Mouse (Mus musculus) lung, embryonic 14.5 days (tissue): ENCODE data around the gene Fam180a. TPM values are rescaled to one million over a fixed set of nuclear protein-coding genes. Genes with fewer than 3 reads are reported as not detected.

ENCODE experiments used
- ATAC-seq: fragments of 200-750 bp; cut with Nextera tagmentation; 2 replicates; pipeline ENCODE4 v1.8.0; 2017; ENCODE audit warnings: mild to moderate bottlenecking, moderate TSS enrichment, moderate library complexity; ENCODE audit not compliant: insufficient read depth
- DNase-seq: peaks from one replicate; pipeline ENCODE4 v3.0.0-alpha.2; 2015
- H3K27ac ChIP-seq: fragments of 300-500 bp; sonication (generic); 2 replicates; pipeline ENCODE4 v1.5.1; 2014; ENCODE audit warnings: low read depth, mild to moderate bottlenecking, moderate library complexity
- H3K27me3 ChIP-seq: fragments of 300-500 bp; sonication (generic); 2 replicates; pipeline ENCODE4 v1.6.1; 2014; ENCODE audit warnings: low read length, control low read depth; ENCODE audit not compliant: insufficient read depth
- H3K36me3 ChIP-seq: fragments of 300-500 bp; sonication (generic); 2 replicates; pipeline ENCODE4 v1.6.1; 2014; ENCODE audit warnings: control low read depth; ENCODE audit not compliant: insufficient read depth
- H3K4me1 ChIP-seq: fragments of 300-500 bp; sonication (generic); 2 replicates; pipeline ENCODE4 v1.6.1; 2014; ENCODE audit warnings: antibody characterized with exemption, control low read depth; ENCODE audit not compliant: insufficient read depth
- H3K4me2 ChIP-seq: fragments of 300-500 bp; sonication (generic); 2 replicates; pipeline ENCODE4 v1.6.1; 2014; ENCODE audit warnings: mild to moderate bottlenecking
- H3K4me3 ChIP-seq: fragments of 300-500 bp; sonication (generic); 2 replicates; pipeline ENCODE4 v1.5.1; 2014; ENCODE audit warnings: low read depth, low read length
- H3K9ac ChIP-seq: fragments of 300-500 bp; sonication (generic); 2 replicates; pipeline ENCODE4 v1.6.1; 2014
- H3K9me3 ChIP-seq: fragments of 300-500 bp; sonication (generic); 2 replicates; pipeline ENCODE4 v1.6.1; 2016; ENCODE audit warnings: low read depth, low read length, control low read depth
- CTCF ChIP-seq: IDR thresholded peaks from 2 replicates; pipeline ENCODE4 v1.5.1; 2016; ENCODE audit warnings: antibody characterized with exemption, low read depth
- WGBS: fragments of 180-500 bp; shearing (Covaris S2); extraction: QIAGEN DNeasy Blood & Tissue Kit; methylation state at CpG from one replicate; pipeline ENCODE4 v1.1.7; 2014; 5-methylcytosine and 5-hydroxymethylcytosine counted together
- polyA plus RNA-seq: library from polyadenylated mRNA; unstranded; fragments of >200 nt; fragmentation: Nextera tagmentation; extraction: Ambion mirVana; gene quantifications from 2 replicates; pipeline ENCODE4 v1.2.1, GENCODE M21; 2014

The Fam180a gene
- polyA plus RNA-seq, 1 experiment from 2014 or later = 0.74 TPM

DNA sequence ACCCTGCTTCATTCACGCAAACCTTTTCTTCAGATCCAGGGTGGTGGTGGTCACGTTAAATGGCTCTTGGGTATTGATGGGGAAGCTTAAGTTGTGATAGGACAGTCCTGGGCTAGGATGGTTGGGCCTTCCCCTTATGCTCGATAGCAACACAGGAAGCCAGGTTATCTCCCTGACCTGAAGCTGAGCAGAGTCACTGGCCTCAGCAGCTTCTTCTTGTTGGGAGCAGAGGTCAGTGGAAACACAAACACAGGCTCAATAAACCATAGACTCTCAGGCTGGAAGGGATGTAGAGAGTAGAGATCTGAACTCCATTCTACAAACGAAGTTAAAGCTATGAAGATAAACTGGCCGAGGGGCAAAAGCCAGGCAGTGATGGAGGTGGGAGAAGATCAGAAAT lies 9.5 kb upstream of the Fam180a start:
- Histone ChIP-seq H3K9me3 (no peaks in the 10 kb centered on the region), H3K4me3 (no peak overlapping the region), H3K4me2 (no peak overlapping the region), H3K9ac (no peak overlapping the region), H3K27ac (no peak overlapping the region), H3K27me3 (no peaks in the 10 kb centered on the region), H3K36me3 (no peaks in the 10 kb centered on the region), H3K4me1 (no peaks in the 10 kb centered on the region)
- 39% methylated on average over 5 of the region's 5 CpGs for WGBS
- ATAC-seq (no peak), DNase-seq (no peak)
- no peak for TF ChIP-seq CTCF

DNA sequence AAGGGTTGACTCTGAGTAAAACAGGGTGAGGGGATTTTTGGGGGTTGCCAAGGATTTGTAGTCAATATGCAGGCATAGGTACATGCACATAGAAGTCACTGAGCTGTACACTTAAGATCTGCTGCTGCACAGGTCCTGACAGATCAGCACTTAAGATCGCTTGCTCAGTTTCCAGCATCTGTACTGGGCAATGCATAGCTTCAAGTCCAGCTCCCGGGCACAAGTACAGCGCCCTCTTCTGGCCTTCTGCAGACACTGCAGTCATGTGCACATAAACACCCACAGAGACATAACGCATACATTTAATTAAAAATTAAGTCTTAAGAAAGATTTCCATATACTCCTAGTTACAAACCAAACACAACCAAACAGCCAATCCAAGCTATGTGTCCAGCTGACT lies 8.3 kb upstream of the Fam180a start:
- Histone ChIP-seq H3K9me3 (no peaks in the 10 kb centered on the region), H3K27me3 (no peaks in the 10 kb centered on the region), H3K4me1 (no peaks in the 10 kb centered on the region), H3K4me2 (no peak overlapping the region), H3K9ac (no peak overlapping the region), H3K27ac (no peak overlapping the region), H3K36me3 (no peaks in the 10 kb centered on the region), H3K4me3 (no peak overlapping the region)
- ATAC-seq = no peak
- WGBS = 71% methylated on average over 4 of the region's 4 CpGs
- TF ChIP-seq CTCF = peak; percentile 38
- no peak for DNase-seq

DNA sequence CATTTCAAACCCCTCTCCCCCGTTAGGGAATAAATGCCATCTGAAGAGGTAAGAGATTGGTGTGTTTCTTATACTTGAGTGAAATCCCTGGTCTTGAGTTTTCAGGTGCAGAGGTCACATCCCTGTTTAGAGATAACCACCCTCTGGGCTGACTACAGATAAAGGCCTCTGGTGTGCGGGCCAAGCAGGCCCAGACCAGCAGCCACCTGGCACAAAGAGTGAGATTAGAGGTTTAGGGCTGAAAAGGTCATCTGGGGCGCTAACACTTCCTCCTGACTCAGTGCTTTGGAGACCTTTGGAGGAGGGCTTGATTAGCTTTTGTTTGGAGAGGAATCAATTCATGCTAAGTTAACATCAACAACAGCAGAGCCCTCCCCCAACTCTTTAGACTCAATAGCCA lies 7.7 kb upstream of the Fam180a start:
- WGBS = 28% methylated on average over 3 of the region's 3 CpGs
- no peak for TF ChIP-seq CTCF
- Histone ChIP-seq H3K4me1 (no peaks in the 10 kb centered on the region), H3K9ac (no peak overlapping the region), H3K27ac (no peak overlapping the region), H3K27me3 (no peaks in the 10 kb centered on the region), H3K4me3 (no peak overlapping the region), H3K9me3 (no peaks in the 10 kb centered on the region), H3K4me2 (no peak overlapping the region), H3K36me3 (no peaks in the 10 kb centered on the region)
- no peak for DNase-seq
- ATAC-seq = no peak

DNA sequence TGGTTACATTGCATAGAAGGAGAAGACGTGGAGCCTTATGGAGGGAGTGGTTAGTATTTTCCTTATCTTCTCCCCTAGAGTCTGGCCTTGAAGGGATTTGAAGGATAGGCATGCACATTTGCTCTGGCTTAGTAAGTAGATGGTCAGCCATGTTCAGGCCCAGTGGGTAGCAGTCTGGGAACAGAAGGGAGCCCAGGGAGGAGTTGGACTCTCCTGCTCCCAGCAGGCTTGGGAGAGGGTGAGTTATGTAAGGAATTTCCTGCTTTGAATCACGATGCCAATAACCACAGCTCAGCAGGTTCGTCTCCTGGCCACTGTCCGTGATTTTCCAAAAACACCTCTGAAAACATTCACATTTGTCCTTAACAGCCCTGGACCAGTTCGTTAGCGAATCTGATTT lies 4.9 kb upstream of the Fam180a start:
- Histone ChIP-seq H3K4me2 (no peak overlapping the region), H3K4me1 (no peaks in the 10 kb centered on the region), H3K4me3 (no peak overlapping the region), H3K9me3 (no peaks in the 10 kb centered on the region), H3K9ac (no peak overlapping the region), H3K27ac (no peak overlapping the region), H3K27me3 (no peaks in the 10 kb centered on the region), H3K36me3 (no peaks in the 10 kb centered on the region)
- DNase-seq (peak; percentile 21), ATAC-seq (no peak)
- no peak for TF ChIP-seq CTCF
- 31% methylated on average over 6 of the region's 6 CpGs for WGBS

DNA sequence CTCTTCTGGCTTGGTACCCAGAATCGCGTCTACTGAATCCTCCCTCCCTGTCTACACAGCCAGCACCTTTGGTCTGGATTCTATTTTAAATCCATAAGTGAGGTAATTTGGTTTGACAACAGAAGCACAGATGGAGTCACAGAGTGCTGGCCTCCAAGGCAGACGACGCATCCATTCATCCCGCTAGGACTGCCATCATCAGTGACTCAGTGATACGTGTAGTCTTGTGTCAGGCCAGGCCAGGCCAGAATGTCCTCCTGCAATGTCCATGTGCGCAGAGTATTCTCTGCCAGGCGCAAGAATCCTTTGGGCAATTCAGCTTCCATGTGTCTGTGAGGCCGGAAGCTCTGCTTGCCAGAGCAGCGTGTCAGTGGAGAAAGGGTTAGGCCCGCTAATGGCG lies 4.0 kb upstream of the Fam180a start:
- no peaks in the 10 kb centered on the region for H3K4me1 ChIP-seq
- no peak for TF ChIP-seq CTCF
- no peak overlapping the region for H3K4me3 ChIP-seq
- H3K9ac ChIP-seq = no peak overlapping the region
- ATAC-seq (no peak), DNase-seq (no peak)
- no peaks in the 10 kb centered on the region for H3K27me3 ChIP-seq
- no peaks in the 10 kb centered on the region for H3K9me3 ChIP-seq
- no peak overlapping the region for H3K27ac ChIP-seq
- no peak overlapping the region for H3K4me2 ChIP-seq
- WGBS = 94% methylated on average over 12 of the region's 12 CpGs
- H3K36me3 ChIP-seq = no peaks in the 10 kb centered on the region

DNA sequence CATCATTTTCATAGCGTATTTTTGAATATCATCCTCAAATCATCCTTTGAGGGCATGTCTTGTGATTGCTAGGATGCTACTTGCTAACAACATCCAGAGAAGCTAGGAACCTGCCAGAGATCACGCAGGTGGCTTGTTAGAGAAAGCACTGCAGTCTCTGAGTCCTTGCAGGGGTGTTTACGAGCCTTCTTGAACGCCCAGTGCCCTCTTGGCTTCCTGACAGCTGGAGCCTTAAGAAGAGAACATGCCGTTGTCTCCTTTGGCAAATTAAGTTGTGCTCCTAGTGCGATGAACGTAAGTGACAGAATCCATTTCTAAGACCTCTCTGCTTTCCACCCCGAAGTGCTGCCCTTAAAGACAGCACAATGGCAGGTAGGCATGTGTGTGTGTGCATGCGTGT lies 1.6 kb downstream of the Fam180a start:
- H3K4me2 ChIP-seq = no peak overlapping the region
- no peaks in the 10 kb centered on the region for H3K36me3 ChIP-seq

DNA sequence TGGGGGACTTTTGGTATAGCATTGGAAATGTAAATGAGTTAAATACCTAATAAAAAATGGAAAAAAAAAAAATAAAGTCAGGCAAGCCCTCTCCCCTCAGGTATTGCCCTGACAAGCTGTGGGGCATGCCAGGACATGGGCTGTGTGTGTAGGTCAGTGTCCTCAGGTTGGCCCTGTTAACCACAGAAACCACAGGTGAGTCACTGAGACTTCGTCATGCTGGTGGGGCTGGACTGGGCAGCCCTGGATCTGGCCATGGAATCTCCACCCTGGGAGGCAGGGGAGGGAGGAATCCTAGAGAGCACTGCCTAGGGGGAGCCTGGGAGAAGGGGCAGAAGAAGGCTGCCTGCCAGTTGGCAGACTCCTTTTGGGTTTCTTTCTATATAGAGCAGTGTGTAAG lies 2.9 kb downstream of the Fam180a start:
- Histone ChIP-seq H3K4me1 (no peaks in the 10 kb centered on the region), H3K27ac (no peak overlapping the region), H3K4me2 (no peak overlapping the region), H3K9me3 (no peaks in the 10 kb centered on the region), H3K27me3 (no peaks in the 10 kb centered on the region), H3K4me3 (no peak overlapping the region), H3K9ac (no peak overlapping the region), H3K36me3 (no peaks in the 10 kb centered on the region)
- ATAC-seq (no peak), DNase-seq (no peak)
- no peak for TF ChIP-seq CTCF
- WGBS = 70% methylated on average over 1 of the region's 1 CpGs

More for the DNA sequence above, 1.6 kb downstream of the Fam180a start:
- ATAC-seq (no peak), DNase-seq (no peak)
- no peak overlapping the region for H3K9ac ChIP-seq
- no peaks in the 10 kb centered on the region for H3K9me3 ChIP-seq
- WGBS = 67% methylated on average over 9 of the region's 9 CpGs
- H3K27ac ChIP-seq = no peak overlapping the region
- H3K27me3 ChIP-seq = no peaks in the 10 kb centered on the region
- TF ChIP-seq CTCF = no peak
- no peak overlapping the region for H3K4me3 ChIP-seq
- H3K4me1 ChIP-seq = no peaks in the 10 kb centered on the region

DNA sequence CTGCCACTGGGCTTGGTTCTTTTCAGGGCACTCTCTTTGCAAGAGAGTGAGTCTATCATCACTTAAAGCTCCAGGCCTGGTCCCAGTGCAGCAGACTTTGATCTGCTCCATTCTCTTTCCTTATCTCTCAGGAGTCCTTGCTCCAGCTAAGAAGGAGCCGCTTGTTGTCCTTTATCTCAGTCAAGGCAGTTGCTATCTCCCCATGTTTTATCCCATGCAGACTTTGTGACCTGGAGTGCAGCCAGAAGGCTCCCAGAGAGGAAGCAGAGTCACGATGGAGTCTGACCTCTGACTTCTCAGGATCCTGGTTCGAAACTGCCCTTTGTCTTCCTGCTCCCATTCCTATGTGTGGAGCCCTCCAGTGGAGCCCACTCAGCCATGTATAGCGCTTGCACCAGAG lies 4.8 kb downstream of the Fam180a start:
- no peaks in the 10 kb centered on the region for H3K36me3 ChIP-seq
- no peak for ATAC-seq

More for the DNA sequence above, 4.8 kb downstream of the Fam180a start:
- DNase-seq = no peak
- no peak for TF ChIP-seq CTCF
- H3K4me3 ChIP-seq = no peak overlapping the region
- H3K9me3 ChIP-seq = no peaks in the 10 kb centered on the region
- no peaks in the 10 kb centered on the region for H3K4me1 ChIP-seq
- H3K27me3 ChIP-seq = no peaks in the 10 kb centered on the region
- WGBS = 49% methylated on average over 4 of the region's 4 CpGs
- no peak overlapping the region for H3K9ac ChIP-seq
- H3K4me2 ChIP-seq = no peak overlapping the region
- no peak overlapping the region for H3K27ac ChIP-seq
